Mouse (Mus musculus) olfactory bulb, adult 2 months (tissue): ENCODE results near the gene Pip5k1b.

ENCODE experiments used
- CTCF ChIP-seq: fragments of 200-500 bp; IDR thresholded peaks from 2 replicates; pipeline ENCODE4 v1.5.1; 2012; ENCODE audit warnings: low read depth, mild to moderate bottlenecking, low read length, moderate library complexity; ENCODE audit not compliant: insufficient read depth
- POLR2A ChIP-seq: fragments of 200-500 bp; IDR thresholded peaks from 2 replicates; pipeline ENCODE4 v1.6.1; 2012; ENCODE audit warnings: mild to moderate bottlenecking, low read depth, low read length, moderate library complexity; ENCODE audit not compliant: insufficient read depth

GRCm38 (mm10) chr19:24543386-24544350 is 12.0 kb downstream of the Pip5k1b start:
- TF ChIP-seq CTCF (no peak), POLR2A (no peak)
